36 mouse cellular contexts compared by ENCODE assay signal in the genomic region with DNA sequence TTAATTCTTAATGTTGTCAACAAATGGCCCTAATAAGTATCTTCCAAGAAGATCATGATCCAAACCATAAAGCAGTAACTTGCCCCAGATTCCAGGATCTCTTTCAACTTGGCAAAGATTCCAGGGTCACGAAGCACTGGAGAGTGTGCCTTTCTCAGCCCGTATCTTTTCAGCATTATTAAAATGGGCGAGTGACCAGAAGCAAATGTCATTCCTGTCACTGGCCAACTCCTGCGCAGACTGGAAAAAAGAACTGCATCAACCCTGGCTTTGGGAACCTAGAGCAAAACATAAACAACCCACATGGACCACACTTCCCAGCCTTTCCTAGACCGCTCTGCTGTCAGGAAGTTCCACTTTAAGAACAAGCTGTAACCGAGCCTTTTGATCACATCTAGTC. TPM values are rescaled to one million over a fixed set of nuclear protein-coding genes. Genes with fewer than 3 reads are reported as not detected.
DNase-seq lines count a peak whose midpoint lies in the region; ATAC-seq and TF ChIP-seq lines count a peak whose summit lies in the region.
"Had no signal": no experiment of that assay in that cellular context is flagged by ENCODE, and none has a peak within 500 bp of the region (broad histone marks: within the 10 kb centered on the region; RNA-seq: fewer than 3 reads in every experiment).

No protein-coding gene starts in this region.

- no peaks in the 10 kb centered on the region for H3K36me3 ChIP-seq in heart, embryonic 11.5 days (ENCODE audit: control insufficient read depth, insufficient read depth, low read length)
- H3K36me3 ChIP-seq in liver, embryonic 11.5 days (ENCODE audit: control insufficient read depth, insufficient read depth, low read length), result no peaks in the 10 kb centered on the region
- no peaks in the 10 kb centered on the region for H3K36me3 ChIP-seq in liver, embryonic 12.5 days
- H3K36me3 ChIP-seq in CH12.LX (replicated peaks in 1 of 2; ENCODE audit: control insufficient read depth in 1 of 2, insufficient read depth in 1 of 2, low read length in 1 of 2), result no peaks in the 10 kb centered on the region
- H3K36me3 ChIP-seq in forebrain, embryonic 16.5 days (ENCODE audit: control insufficient read depth, insufficient read depth), result no peaks in the 10 kb centered on the region
- H3K36me3 ChIP-seq: heart, embryonic 15.5 days; hindbrain, embryonic 12.5 days; limb, embryonic 13.5 days; liver, embryonic 13.5 days; lung, embryonic 15.5 days; midbrain, embryonic 12.5 days; neural tube, embryonic 12.5 days had no signal

- peaks cover 54% of the 10 kb centered on the region for H3K27me3 ChIP-seq in heart, embryonic 11.5 days (ENCODE audit: control insufficient read depth, insufficient read depth, low read length)
- peaks cover 28% of the 10 kb centered on the region for H3K27me3 ChIP-seq in liver, embryonic 11.5 days (replicated peaks; ENCODE audit: control insufficient read depth, insufficient read depth, low read length)
- H3K27me3 ChIP-seq in liver, embryonic 12.5 days (replicated peaks), result peaks cover 59% of the 10 kb centered on the region
- H3K27me3 ChIP-seq in CH12.LX (replicated peaks), result no peaks in the 10 kb centered on the region
- peaks cover 34% of the 10 kb centered on the region for H3K27me3 ChIP-seq in forebrain, embryonic 16.5 days (replicated peaks; ENCODE audit: control insufficient read depth, insufficient read depth, low read length)

- peaks cover 23% of the 10 kb centered on the region for H3K4me1 ChIP-seq in heart, embryonic 11.5 days (ENCODE audit: control insufficient read depth, insufficient read depth, low read length)
- peaks cover 4% of the 10 kb centered on the region for H3K4me1 ChIP-seq in liver, embryonic 11.5 days (replicated peaks; ENCODE audit: control insufficient read depth, insufficient read depth, low read length)
- H3K4me1 ChIP-seq in liver, embryonic 12.5 days, result no peaks in the 10 kb centered on the region; the same call in 1 of the 2 replicates
- H3K4me1 ChIP-seq in CH12.LX (ENCODE audit: control insufficient read depth in 1 of 2, insufficient read depth in 2 of 2), result peaks cover 0 to 8% of the 10 kb centered on the region in 2 experiments; a peak in 2 of 4 replicates
- H3K4me1 ChIP-seq in forebrain, embryonic 16.5 days (replicated peaks; ENCODE audit: control insufficient read depth, insufficient read depth, low read length), result peaks cover 6% of the 10 kb centered on the region

- TF ChIP-seq CTCF in CH12.LX (conservative IDR thresholded peaks at IDR 0.05 in 1 of 2, IDR thresholded peaks at IDR 0.05 in 1 of 2; ENCODE audit: low read depth in 2 of 2, low read length in 2 of 2), result no peak

- 44% methylated on average over 6 of the region's 6 CpGs for whole genome bisulfite sequencing in heart, embryonic 11.5 days (ENCODE audit: insufficient replicate concordance)
- WGBS in liver, embryonic 11.5 days, result 54% methylated on average over 6 of the region's 6 CpGs
- WGBS in liver, embryonic 12.5 days (ENCODE audit: insufficient replicate concordance), result 46% methylated on average over 6 of the region's 6 CpGs
- 59% methylated on average over 6 of the region's 6 CpGs for WGBS in forebrain, embryonic 16.5 days

- no peak for ATAC-seq in heart, embryonic 11.5 days (replicated peaks; ENCODE audit: insufficient number of reproducible peaks, low FRiP score, low TSS enrichment)
- ATAC-seq in liver, embryonic 11.5 days (replicated peaks; ENCODE audit: low FRiP score), result no peak
- no peak for ATAC-seq in liver, embryonic 12.5 days
- no peak for ATAC-seq in forebrain, embryonic 16.5 days
- ATAC-seq: activated CD4-positive, CD25-positive, alpha-beta regulatory T cell, adult 4 months; forebrain, postnatal 0 days; hindbrain, postnatal 0 days; intestine, embryonic 16.5 days had no signal

- H3K4me3 ChIP-seq in heart, embryonic 11.5 days (ENCODE audit: low read depth, low read length), result no peak overlapping the region
- no peak overlapping the region for H3K4me3 ChIP-seq in liver, embryonic 11.5 days (ENCODE audit: low read depth, low read length)
- no peak overlapping the region for H3K4me3 ChIP-seq in liver, embryonic 12.5 days
- no peak overlapping the region for H3K4me3 ChIP-seq in CH12.LX (replicated peaks in 1 of 3; ENCODE audit: low read depth in 2 of 3, low read length in 2 of 3, poor library complexity in 1 of 3)
- H3K4me3 ChIP-seq in forebrain, embryonic 16.5 days (replicated peaks; ENCODE audit: low read length), result no peak overlapping the region
- H3K4me3 ChIP-seq: erythroblast, embryonic 14.5 days; heart, embryonic 15.5 days; hindbrain, embryonic 12.5 days; limb, embryonic 13.5 days; liver, embryonic 13.5 days; lung, embryonic 15.5 days; megakaryocyte, embryonic 14.5 days; midbrain, embryonic 12.5 days; myocyte; neural tube, embryonic 12.5 days had no signal

- dilution Hi-C loops in CH12.LX (cut with MboI; ENCODE audit: extremely low pct_ligation_motif_present, extremely low pct_unique_long_range_greater_than_20kb, low sequenced_read_pairs), result no loop called here

- no peak for TF ChIP-seq RAD21 in CH12.LX (IDR thresholded peaks at IDR 0.05; ENCODE audit: low read depth, low read length)

- TF ChIP-seq EP300 in CH12.LX (IDR thresholded peaks at IDR 0.05; ENCODE audit: low read length), result no peak

- no peak for TF ChIP-seq POLR2A in CH12.LX (IDR thresholded peaks at IDR 0.05; ENCODE audit: low read depth, low read length)

- no peaks in the 10 kb centered on the region for H3K9me3 ChIP-seq in heart, embryonic 11.5 days (replicated peaks; ENCODE audit: control insufficient read depth, low read length)
- no peaks in the 10 kb centered on the region for H3K9me3 ChIP-seq in liver, embryonic 11.5 days (ENCODE audit: control insufficient read depth, low read length)
- H3K9me3 ChIP-seq in liver, embryonic 12.5 days (replicated peaks), result no peaks in the 10 kb centered on the region
- peaks cover 6% of the 10 kb centered on the region for H3K9me3 ChIP-seq in CH12.LX (replicated peaks; ENCODE audit: low read length)
- H3K9me3 ChIP-seq in forebrain, embryonic 16.5 days (ENCODE audit: control insufficient read depth, low read length), result no peaks in the 10 kb centered on the region
- H3K9me3 ChIP-seq: heart, embryonic 15.5 days; hindbrain, embryonic 12.5 days; limb, embryonic 13.5 days; liver, embryonic 13.5 days; lung, embryonic 15.5 days; megakaryocyte, embryonic 14.5 days; midbrain, embryonic 12.5 days; neural tube, embryonic 12.5 days had no signal

- H3K27ac ChIP-seq in heart, embryonic 11.5 days (ENCODE audit: low read depth, low read length), result no peak overlapping the region
- no peak overlapping the region for H3K27ac ChIP-seq in liver, embryonic 11.5 days (ENCODE audit: low read depth, low read length)
- no peak overlapping the region for H3K27ac ChIP-seq in liver, embryonic 12.5 days
- H3K27ac ChIP-seq in CH12.LX (ENCODE audit: insufficient read depth, low read depth), result no peak overlapping the region
- no peak overlapping the region for H3K27ac ChIP-seq in forebrain, embryonic 16.5 days (ENCODE audit: low read length)
- H3K27ac ChIP-seq: heart, embryonic 15.5 days; hindbrain, embryonic 12.5 days; hindbrain, postnatal 0 days; limb, embryonic 13.5 days; liver, embryonic 13.5 days; lung, embryonic 15.5 days; midbrain, embryonic 12.5 days; neural tube, embryonic 12.5 days; stomach, postnatal 0 days had no signal

- in situ Hi-C loops in CH12.LX (cut with MboI; ENCODE audit: low pct_ligation_motif_present, low pct_unique_long_range_greater_than_20kb, low sequenced_read_pairs), result no loop called here

- H3K9ac ChIP-seq in heart, embryonic 11.5 days (ENCODE audit: low read depth, low read length), result no peak overlapping the region
- H3K9ac ChIP-seq in liver, embryonic 11.5 days (ENCODE audit: low read depth, low read length), result no peak overlapping the region
- no peak overlapping the region for H3K9ac ChIP-seq in liver, embryonic 12.5 days
- H3K9ac ChIP-seq in CH12.LX (ENCODE audit: insufficient read depth, low read depth), result no peak overlapping the region
- H3K9ac ChIP-seq in forebrain, embryonic 16.5 days (replicated peaks; ENCODE audit: low read depth, low read length), result no peak overlapping the region
- H3K9ac ChIP-seq: forebrain, postnatal 0 days; heart, embryonic 15.5 days; hindbrain, embryonic 12.5 days; limb, embryonic 13.5 days; liver, embryonic 13.5 days; lung, embryonic 15.5 days; midbrain, embryonic 12.5 days; neural tube, embryonic 12.5 days had no signal

- H3K4me2 ChIP-seq in heart, embryonic 11.5 days, result no peak overlapping the region
- H3K4me2 ChIP-seq in liver, embryonic 11.5 days, result no peak overlapping the region
- no peak overlapping the region for H3K4me2 ChIP-seq in liver, embryonic 12.5 days
- H3K4me2 ChIP-seq in CH12.LX (ENCODE audit: insufficient read depth, low read depth, poor library complexity, severe bottlenecking), result peak overlapping the region; percentile 2; the same call in 1 of the 2 replicates
- H3K4me2 ChIP-seq in forebrain, embryonic 16.5 days (ENCODE audit: low read length), result no peak overlapping the region
- H3K4me2 ChIP-seq: heart, embryonic 15.5 days; hindbrain, embryonic 12.5 days; limb, embryonic 13.5 days; liver, embryonic 13.5 days; lung, embryonic 15.5 days; midbrain, embryonic 12.5 days; neural tube, embryonic 12.5 days had no signal

- DNase-seq in heart, adult 11 months, result peak; percentile 77
- peak; percentile 23 for DNase-seq in liver, embryonic 11.5 days (ENCODE audit: low spot score)
- DNase-seq in CH12.LX (ENCODE audit: extremely low read depth), result no peak
- DNase-seq in adipocyte (ENCODE audit: low spot score), result peak; percentile 74
- DNase-seq: B cell, adult 2 months; cerebellum, adult 18-20 months; cerebellum, postnatal 10 days; forebrain, postnatal 0 days; kidney, postnatal 4 days; liver, embryonic 13.5 days; right cerebral cortex, postnatal 4 days; thymus, adult 18-20 months; thymus, postnatal 25 days had no signal

- H3K79me2 ChIP-seq in CH12.LX (replicated peaks; ENCODE audit: control insufficient read depth, extremely low read depth, insufficient read depth, poor library complexity, severe bottlenecking), result no peaks in the 10 kb centered on the region

RNA-seq across cellular contexts. Expression of a gene that starts 5.3 kb away (rescaled TPM):
- polyA plus RNA-seq in heart, embryonic 11.5 days (2014; fragmentation: Nextera tagmentation; extraction: Ambion mirVana), result not detected in 2 replicates
- not detected in 2 replicates for polyA plus RNA-seq in liver, embryonic 11.5 days (2014; fragmentation: Nextera tagmentation; extraction: Ambion mirVana)
- not detected in 2 replicates for polyA plus RNA-seq in liver, embryonic 12.5 days (2016; fragmentation: Nextera tagmentation; extraction: Ambion mirVana)
- not detected in 2 replicates for total RNA-seq in CH12.LX (2012; rRNA removed)
- not detected in 2 replicates for total RNA-seq in CH12.LX (2014; rRNA removed)
- not detected in 2 replicates for polyA plus RNA-seq in CH12.LX (2012; ENCODE audit: insufficient read length, low read depth)
- not detected in 2 replicates for polyA plus RNA-seq in forebrain, embryonic 16.5 days (2015; fragmentation: Nextera tagmentation; extraction: Ambion mirVana)
- total RNA-seq: gastrocnemius, adult 8-10 months; gastrocnemius, postnatal 4 days had no signal
- polyA plus RNA-seq: activated CD4-positive, CD25-positive, alpha-beta regulatory T cell, adult 4 months; embryonic facial prominence, embryonic 14.5 days; erythroblast, embryonic 14.5 days; forebrain, embryonic 11.5 days; forebrain, postnatal 0 days; heart, embryonic 15.5 days; hindbrain, embryonic 12.5 days; hindbrain, postnatal 0 days; intestine, embryonic 16.5 days; kidney, embryonic 16.5 days; limb, embryonic 13.5 days; liver, embryonic 13.5 days; lung, embryonic 15.5 days; midbrain, embryonic 12.5 days; midbrain, postnatal 0 days; myocyte; neural tube, embryonic 12.5 days; spleen, adult 2 months; stomach, postnatal 0 days had no signal

RNA-seq across cellular contexts. Expression of a gene that starts 8.5 kb away (rescaled TPM):
- polyA plus RNA-seq in heart, embryonic 11.5 days (2014; fragmentation: Nextera tagmentation; extraction: Ambion mirVana), result 0.13 and 0.18 TPM in 2 replicates
- 0.05 and 0.08 TPM in 2 replicates for polyA plus RNA-seq in liver, embryonic 11.5 days (2014; fragmentation: Nextera tagmentation; extraction: Ambion mirVana)
- polyA plus RNA-seq in liver, embryonic 12.5 days (2016; fragmentation: Nextera tagmentation; extraction: Ambion mirVana), result 0.07 and 0.10 TPM in 2 replicates
- not detected in 2 replicates for total RNA-seq in CH12.LX (2012; rRNA removed)
- total RNA-seq in CH12.LX (2014; rRNA removed), result not detected in 2 replicates
- polyA plus RNA-seq in CH12.LX (2012; ENCODE audit: insufficient read length, low read depth), result not detected in 2 replicates
- 1.5 and 2.0 TPM in 2 replicates for polyA plus RNA-seq in forebrain, embryonic 16.5 days (2015; fragmentation: Nextera tagmentation; extraction: Ambion mirVana)
- total RNA-seq: gastrocnemius, postnatal 4 days had no signal
- polyA plus RNA-seq: activated CD4-positive, CD25-positive, alpha-beta regulatory T cell, adult 4 months; erythroblast, embryonic 14.5 days had no signal
